Mouse (Mus musculus) embryo, embryonic 11.5 days (tissue): Measurements from ENCODE around the gene Ccser1.
"Not testable (repeated sequence)": the region's sequence is repeated elsewhere in the genome, so short reads cannot be mapped to it uniquely, and the experiment has no call there.

ENCODE experiments used
- DNase-seq: peaks from one replicate; pipeline ENCODE4 v3.0.0-alpha.2; 2012; ENCODE audit warnings: low read depth, low spot score

Ccser1 gene

DNA sequence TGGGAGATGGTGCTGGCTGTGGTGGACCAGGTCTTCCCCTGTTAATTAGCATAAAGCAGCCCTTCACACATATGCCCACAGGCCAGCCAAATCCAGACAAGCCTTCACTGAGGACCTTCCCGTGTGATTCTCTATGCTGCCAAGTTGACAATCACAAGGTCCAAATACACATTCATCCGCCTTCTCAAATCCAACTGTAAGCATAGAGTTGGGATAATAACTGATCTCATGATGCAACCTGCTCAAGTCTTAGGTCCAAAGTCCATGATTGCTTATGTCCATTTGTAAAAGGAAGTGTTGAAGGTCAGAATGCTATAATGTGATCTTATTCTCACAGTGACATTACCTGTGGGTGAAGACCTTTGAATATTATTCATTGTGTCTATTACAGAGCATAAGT is 43.4 kb downstream of the Ccser1 start:
- no peak for DNase-seq

DNA sequence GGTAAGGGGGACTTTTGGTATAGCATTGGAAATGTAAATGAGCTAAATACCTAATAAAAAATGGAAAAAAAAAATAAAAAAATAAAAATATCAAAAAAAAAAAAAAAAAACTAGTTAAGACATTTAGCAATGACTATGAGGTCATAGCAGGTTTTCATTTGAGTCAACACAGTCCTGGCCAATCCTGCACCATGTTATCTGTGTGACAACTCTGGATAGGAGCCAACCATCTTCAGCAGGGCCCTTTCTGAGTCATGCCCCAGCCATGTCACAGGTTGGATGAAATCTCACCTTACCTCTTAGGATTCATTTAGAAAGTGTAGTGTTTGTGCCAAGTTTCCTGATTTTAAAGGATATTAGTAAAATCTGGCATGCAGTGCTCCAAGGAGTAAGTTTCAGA is 45.2 kb downstream of the Ccser1 start:
- DNase-seq: no peak

DNA sequence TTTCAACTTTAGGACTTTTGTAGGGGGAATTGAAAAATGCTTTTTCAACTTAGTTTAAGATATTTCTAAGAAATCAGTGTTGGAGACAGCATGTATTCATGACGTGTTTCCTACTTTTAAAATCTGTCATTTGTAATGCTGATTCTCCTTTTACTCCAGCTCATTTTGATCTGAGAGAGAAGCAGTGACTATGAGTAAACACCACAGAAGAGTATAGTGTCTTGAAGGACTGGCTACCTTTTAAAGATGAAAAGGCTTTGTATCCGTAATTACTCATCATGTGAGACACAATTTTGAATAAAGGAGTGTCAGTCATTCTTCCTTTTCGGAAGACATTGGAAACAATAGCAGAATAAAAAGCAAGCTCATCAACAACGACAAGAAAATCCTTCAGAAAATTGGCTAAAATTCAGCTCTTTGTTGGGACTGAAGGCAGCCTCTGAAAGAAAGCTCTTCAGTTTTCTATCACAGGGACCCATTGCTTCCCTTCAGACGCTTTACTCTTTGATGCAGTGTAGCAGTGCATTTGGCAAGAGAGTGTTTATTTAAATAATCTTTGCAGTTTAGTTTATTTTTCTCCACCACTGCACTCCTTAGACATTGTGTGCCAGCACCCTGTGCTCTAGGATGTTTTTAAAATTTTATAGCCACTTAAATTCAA is 50.1 kb downstream of the Ccser1 start:
- no peak for DNase-seq

DNA sequence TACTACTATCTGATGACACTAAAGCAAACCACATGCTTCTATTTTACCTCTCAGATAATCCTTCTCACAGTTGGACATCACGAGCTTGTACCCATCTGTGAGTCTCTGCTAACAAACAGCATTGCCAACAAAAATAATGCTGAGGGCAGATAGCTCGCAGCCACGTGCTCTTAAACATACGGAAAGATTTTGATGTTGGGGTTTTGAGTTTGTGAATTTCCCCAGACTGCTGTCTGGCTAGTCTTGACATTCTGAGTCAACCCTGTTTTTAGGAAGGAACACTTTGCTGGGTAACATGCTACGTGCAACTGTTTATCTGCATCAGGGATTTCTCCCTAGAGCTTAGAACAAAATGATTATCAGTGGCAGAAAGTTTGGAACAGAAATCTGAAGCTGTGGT is 52.9 kb downstream of the Ccser1 start:
- no peak for DNase-seq

DNA sequence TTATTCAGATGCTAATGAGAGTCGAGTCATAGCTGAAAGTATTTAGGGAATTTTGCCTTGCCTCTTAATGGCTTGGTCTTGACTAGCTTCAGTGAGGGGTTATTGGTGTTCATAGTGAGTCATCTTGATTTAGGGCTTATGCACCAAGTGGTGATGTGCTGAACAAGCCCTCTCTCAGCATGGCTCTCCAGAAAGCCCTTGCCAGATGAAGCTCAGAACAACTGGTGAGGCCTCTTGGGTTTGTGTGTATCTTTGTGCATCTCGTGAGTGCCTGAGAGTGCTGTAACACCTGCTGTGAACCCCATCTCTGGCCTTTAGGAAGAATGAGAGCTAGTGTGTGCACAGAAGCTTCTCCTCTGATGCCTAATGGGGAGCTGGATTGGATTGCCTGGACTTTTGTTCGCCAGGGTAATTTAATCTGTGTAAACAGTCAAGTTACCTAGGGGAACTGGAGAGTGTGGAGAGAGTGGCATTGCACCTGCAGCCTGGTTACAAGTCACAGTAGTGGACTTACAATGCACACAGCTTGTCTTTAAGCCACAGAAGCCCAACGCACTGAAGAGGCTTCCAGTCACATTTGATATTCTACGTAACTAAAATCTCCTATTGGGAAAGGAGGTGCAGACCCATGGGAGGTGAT is 53.5 kb downstream of the Ccser1 start:
- no peak for DNase-seq

DNA sequence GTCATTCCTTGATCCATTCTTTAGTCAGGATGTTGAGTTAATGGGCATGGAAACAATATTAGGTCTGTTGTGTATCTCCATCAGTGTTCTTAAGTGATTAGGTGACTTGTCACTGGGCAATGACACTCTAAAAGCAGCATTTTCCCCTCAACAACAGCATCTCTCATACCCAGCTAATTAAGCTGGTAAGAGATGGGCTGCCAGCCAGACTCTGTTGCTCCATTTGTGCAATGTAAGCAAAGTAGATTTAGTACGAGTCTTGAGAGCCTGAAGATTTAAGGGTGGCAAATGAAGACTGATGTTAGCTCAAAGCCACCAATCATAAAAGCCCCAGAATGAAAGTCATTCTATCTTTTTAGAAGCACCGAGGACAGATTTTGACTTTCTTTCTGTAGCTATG is 60.5 kb downstream of the Ccser1 start:
- no peak for DNase-seq

DNA sequence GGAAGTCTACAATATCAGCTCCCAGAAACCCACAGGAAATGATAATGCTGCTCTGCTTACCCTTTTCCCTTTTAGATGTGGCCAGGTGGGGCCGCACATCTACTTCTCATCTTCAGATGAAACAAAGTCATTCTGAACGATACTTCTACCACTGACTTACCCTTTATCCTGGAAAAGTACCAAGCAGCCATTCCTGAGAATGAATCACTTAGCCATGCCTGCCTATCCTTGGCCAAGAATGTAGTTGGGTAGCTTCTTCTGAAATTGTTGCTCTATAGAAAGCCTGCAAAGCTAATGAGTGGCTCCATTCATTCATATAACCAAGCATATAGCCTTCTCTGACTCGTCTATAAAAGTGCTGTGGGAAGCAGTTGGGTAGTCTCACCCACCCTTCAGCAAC is 62.4 kb downstream of the Ccser1 start:
- DNase-seq: no peak

DNA sequence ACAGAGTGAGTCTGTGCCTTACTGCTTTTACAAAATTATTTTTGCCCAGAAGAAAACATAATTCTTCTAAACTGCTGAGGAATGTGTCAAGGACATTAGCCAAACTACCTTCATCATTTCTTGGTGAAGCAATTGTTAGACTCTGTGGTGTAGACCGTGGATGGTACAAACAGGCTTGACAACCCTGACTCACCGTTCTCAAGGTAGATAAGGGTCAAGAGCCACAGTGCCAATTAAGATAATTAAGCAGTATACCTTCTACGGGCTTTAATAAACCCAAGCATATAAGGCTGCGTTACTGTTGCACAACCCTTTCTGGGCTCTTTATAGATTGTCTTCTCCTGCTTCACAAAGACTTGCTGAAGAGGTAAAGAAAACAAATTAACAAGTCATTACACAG is 66.4 kb downstream of the Ccser1 start:
- no peak for DNase-seq

DNA sequence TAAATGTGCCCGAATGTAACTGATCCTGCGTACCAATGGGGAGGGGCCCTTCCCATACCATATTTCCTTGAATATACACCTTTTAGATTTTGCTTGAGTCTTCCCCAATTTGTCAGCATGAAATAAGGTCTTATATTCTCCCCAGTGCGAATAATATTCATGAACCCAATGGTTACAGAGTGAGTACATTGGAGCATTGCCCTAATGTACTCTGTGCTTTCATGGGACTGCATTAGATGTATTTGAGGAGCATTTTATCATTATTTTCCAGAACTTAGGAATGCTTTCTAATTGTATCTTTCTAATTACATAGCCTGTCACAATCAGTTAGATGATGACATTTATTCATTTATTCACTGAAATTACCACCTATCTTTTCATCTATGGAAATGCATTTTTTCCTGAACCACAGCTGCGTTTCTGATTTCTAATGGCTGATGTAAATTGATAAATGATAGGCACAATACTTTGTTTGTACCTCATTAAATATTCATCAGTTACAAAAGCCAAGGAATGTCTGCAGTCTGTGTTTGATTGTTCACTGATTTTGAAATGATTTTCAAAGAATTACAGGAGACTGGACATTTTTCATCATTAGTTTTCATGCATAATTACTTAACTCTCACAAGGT is 67.8 kb downstream of the Ccser1 start:
- DNase-seq: no peak

DNA sequence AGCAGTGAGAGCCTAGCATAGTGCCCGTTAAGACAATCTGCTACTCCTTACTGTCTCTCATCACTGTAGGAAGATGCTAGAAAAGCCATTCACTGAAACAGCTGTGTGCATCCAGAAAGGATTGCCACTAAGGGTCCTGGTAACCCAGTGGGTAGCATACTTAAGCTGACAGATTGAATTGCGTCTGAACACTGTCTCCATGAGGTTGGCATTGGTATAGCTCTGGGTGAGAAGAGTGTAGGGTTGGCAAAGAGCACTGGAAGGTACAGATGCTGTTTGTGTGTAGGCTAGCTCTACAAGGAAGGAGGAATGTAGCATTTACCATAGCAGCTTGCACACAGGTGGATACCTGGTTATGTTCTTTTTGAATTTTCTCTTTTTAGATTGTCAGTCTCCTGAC is 68.6 kb downstream of the Ccser1 start:
- no peak for DNase-seq

DNA sequence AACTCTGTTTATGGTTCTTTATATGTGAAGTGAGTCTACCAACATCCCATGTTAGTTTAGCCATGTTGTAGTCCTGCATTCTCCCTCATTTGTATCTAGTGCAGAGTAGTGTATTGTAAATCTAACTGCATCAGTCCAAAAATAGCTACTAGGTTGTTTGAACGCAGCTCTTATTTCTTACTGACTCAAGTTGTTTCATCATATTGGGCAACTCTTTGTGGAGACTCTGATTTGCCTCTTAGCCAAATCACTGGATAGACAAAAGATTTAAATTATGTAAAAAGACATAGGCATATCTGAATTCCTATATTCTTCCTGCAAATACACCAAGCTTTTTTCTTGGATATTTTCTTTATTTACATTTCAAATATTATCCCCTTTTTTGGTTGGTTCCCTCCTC is 71.1 kb downstream of the Ccser1 start:
- no peak for DNase-seq

DNA sequence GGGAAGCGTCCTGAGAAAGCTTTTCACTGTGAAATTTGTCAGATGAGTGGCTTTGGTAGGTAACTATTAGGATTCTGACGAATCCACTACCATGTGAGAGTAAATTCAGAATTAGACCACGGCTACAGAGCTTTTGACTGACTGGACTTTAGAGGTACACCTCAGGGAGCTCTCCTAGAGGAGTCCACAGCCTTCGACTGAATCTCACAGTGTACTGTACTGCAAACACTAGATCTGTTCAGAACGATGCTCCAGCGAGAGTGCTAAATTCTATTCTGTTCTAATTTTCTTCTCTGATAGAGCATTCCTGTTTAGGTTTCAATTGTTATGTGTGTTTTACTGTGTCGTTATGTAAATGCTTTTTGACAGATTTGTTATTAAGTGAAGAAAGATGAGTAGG is 72.8 kb downstream of the Ccser1 start:
- no peak for DNase-seq

DNA sequence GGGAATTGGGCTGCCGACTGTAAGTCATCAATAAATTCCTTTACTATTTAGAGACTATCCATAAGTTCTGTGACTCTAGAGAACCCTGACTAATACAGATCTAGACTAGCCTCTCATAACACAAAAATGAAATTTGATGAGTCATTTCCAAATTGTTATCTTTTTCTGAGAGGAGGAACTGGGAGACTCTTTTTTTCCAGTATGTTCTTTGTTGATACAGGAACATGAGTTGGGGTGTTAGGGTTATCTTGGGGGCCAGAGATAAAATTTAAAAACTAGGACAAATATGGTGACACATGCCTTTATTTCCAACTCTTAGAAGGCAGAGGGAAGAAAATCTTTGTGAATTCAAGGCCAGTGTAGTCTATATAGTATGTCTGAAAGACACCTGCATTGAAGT is 75.8 kb downstream of the Ccser1 start:
- not testable (repeated sequence) for DNase-seq

DNA sequence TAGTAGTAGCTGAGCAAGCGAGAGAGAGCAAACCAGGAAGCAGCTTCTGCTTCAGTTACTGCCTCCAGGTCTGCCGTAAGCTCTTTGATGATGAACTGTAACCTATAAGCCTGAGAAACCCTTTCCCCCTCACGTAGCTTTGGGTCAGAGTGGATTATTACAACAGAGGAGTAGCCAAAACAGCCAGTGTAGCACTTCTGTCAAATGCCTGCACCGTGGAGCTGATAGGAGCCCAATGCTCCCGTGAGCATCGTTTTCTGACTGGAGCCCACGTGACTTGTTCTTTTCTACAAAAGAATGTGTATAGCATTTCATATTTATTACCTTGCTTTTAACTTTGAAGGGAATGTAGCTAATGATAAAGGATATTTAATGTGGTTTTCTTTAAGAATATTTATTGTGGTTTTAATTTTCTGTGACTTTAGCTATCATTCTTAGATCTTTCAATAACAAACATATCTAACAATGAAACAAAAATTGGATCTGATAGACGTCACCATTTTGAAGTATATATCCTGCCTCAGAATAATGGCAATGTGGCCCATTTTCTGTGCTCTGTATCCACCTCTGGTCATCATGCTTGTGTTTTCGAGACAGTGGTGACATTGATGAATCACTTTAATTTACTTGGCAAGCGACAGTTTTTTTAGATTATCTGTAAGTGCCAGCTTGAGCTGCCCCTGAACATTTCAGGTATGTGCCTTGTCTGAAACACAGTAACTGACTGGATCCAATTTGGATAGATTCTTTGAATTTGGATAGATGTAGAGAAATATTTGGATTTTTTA is 78.9 kb downstream of the Ccser1 start:
- DNase-seq: no peak

DNA sequence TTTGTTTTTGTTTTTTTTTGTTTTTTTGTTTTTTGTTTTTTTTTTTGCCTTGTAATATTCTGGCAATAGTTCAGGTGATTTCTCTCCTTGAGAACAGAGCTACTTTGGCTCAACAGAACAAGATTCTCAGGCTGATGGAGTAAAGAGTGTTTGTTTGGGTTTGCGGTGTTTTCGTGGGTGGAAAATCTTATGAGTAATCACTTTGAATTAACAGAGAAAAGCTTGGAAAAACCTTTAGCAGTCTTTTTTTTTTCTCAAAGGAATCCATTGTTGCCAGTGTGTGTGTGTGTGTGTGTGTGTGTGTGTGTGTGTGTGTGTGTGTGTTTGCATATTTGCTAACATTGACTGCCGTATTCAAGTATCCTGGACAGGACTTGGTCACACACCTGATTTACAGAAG is 81.3 kb downstream of the Ccser1 start:
- no peak for DNase-seq

DNA sequence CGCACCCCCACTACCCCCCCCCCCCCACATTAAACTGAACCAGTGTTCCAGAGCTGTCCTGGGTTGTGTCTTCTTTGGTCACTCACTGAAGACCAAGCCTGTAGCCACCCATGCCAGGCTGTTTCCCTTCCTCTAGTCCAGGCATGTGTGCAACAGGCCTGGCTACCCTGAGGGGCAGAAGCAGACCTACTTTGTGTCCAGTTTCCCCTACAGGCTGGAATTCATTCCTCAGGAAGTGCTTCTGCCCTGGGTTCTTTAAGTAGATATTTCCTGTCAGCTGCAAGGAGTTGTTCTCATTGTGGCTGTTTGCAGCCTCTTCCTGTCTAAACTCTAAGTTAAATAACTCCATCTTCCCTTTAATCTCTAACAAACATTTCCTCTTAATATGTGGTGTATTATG is 82.3 kb downstream of the Ccser1 start:
- DNase-seq: no peak

DNA sequence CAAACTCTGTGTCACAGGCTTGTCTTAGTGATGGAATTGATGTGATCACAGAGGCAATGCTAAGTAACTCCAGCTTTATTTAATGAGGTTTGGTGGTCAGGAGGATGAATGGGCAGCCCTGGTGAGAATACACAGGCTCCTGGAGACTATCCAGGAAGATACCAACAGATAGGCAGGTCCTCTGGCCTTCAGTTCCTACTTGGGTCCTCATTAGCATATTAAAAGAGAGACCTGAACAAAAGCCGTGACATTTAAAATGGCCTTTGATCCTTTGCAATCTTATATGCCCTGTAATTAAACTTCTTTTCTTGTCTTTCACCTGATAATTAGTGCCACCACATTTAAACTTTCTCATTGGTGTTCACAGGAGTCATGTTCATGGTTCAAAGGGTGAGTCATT is 83.2 kb downstream of the Ccser1 start:
- no peak for DNase-seq

DNA sequence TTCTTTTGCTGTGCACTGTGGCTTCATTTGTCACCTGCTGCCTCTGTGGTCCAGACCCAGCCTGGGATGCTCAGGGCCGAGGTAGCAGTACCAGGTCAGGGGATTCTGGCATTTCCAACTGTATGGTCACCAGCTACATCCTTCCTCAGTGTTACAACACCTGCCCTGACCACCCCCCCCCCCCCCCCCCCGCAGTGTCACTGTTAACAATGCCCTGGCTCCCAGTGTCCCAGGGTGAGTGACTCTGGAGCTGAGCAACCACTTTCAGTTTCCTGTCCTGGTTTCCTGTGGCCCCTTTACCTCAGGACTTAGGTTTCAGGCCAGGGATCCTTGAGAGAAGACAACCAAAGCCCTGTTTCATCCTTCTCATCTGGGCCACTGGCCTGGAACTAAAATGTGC is 90.9 kb downstream of the Ccser1 start:
- no peak for DNase-seq

DNA sequence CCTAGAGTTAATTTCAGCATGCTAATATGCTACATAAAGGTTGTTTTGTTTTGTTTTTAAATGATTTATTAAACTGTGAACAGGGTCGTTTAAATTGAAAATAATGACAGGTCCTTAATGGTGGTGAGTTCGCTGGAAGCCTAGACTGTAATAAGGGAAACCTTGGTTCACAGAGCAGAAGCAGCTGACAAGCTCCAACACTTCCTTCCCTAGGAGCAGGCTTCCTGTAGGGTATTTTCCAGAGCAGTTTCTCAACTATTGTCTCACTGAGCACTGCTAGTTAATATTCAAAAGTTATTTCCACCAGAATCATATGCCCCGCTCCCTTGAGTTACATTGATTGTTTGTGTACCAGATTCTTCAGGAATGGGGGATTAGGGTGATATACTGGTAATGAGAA is 93.3 kb downstream of the Ccser1 start:
- DNase-seq: no peak

DNA sequence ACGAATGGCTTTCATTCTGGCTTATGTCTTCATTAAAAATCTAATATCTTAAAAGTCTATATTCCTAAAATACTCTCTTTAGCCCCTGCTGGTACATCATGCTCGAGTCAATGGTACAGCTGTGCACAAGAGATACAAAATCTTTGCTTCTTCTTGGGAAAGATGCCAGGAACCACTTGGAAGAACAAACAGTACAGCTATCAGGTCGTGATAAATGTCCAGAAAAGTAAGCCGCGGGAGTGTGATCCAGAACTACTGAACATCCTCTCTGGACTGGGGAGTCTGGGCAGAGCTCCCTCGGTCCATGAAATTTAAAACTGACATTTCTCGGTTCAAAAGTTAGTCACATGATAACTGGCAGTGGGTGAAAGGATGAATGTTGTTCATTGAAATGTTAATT is 99.4 kb downstream of the Ccser1 start:
- DNase-seq: no peak

DNA sequence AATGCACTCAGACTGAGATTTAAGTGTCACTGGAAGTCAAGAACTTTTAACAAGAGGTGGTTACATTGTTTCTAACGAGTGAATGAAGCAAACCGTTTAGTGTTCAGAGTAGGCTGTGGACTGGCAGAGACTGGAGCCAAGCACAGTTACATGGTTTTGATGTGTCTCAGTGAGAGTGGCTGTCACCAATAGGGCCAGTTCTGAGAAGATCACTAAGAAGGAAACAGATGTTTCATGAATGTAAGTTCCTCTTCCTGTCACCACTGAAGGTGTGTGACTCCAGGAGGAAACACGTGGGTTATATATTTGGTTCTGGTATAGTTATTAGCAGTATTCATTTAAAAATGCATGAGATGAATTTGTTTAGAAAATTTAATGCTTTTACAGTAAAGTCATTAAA is 112.8 kb downstream of the Ccser1 start:
- no peak for DNase-seq

DNA sequence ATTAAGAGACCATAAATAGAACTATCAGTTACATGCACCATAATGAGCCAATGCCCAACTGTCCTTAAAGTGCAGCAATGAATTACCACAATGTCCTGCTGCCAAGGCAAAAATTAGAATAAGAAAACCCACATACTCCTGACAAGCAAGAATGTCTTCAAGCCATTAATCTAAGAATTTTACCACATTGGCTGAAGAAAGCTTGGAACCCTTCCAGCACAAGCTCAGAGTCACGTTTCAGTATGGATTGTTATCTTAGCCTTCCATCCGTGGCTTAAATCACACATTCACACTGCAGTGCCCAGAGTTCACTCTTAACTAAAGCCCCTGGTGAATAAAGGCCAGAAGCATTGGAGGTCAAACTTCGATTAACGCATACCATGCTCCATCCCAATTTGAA is 115.4 kb downstream of the Ccser1 start:
- DNase-seq: peak; percentile 13
